Mouse (Mus musculus) T-helper 2 cell (primary cell): ENCODE results near the gene Mepce.

Experiments used
- in situ Hi-C: fragments of 300-600 bp; cut with MboI, MseI; formaldehyde crosslinking; loops from one replicate; pipeline ENCODE4 v1.15.1; 2025; ENCODE audit warnings: high pct_unique_total_duplicates

Gene Mepce

GRCm38 (mm10) chr5:137764609-137765340 lies 22.7 kb downstream of the Mepce start:
- in situ Hi-C loops = loop anchor here (5.0 to 10.0 kb wide), 3 partner anchors 112 to 420 kb away; no protein-coding TSS in a partner anchor

GRCm38 (mm10) chr5:137759971-137760412 lies 27.5 kb downstream of the Mepce start:
- in situ Hi-C loops = loop anchor here (5.0 to 10.0 kb wide), 4 partner anchors 108 to 415 kb away; partner anchors contain the start of gene Gigyf1

- in situ Hi-C loops = loop anchor here (10.0 kb wide), 1 partner anchor 244 kb away; the partner anchor contains the start of gene Gigyf1
Observed at GRCm38 (mm10) chr5:137758921-137759534, 28.4 kb downstream of the Mepce start.

GRCm38 (mm10) chr5:137757887-137758286 lies 29.6 kb downstream of the Mepce start:
- in situ Hi-C loops = loop anchor here (10.0 kb wide), 1 partner anchor 243 kb away; the partner anchor contains the start of gene Gigyf1

- in situ Hi-C loops = loop anchor here (10.0 kb wide), 1 partner anchor 242 kb away; the partner anchor contains the start of gene Gigyf1
Observed at GRCm38 (mm10) chr5:137756882-137757661, 30.4 kb downstream of the Mepce start.

- in situ Hi-C loops = loop anchor here (10.0 kb wide), 1 partner anchor 241 kb away; the partner anchor contains the start of gene Gigyf1
Observed at GRCm38 (mm10) chr5:137756106-137756505, 31.3 kb downstream of the Mepce start.

GRCm38 (mm10) chr5:137755425-137755824 lies 32.0 kb downstream of the Mepce start:
- in situ Hi-C loops = loop anchor here (10.0 kb wide), 1 partner anchor 241 kb away; the partner anchor contains the start of gene Gigyf1

GRCm38 (mm10) chr5:137753111-137753832 lies 34.2 kb downstream of the Mepce start:
- in situ Hi-C loops = loop anchor here (10.0 kb wide), 1 partner anchor 238 kb away; the partner anchor contains the start of gene Gigyf1

- in situ Hi-C loops = loop anchor here (10.0 kb wide), 1 partner anchor 237 kb away; the partner anchor contains the start of gene Gigyf1
Observed at GRCm38 (mm10) chr5:137751988-137752387, 35.5 kb downstream of the Mepce start.

GRCm38 (mm10) chr5:137751221-137751887 lies 36.1 kb downstream of the Mepce start:
- in situ Hi-C loops = loop anchor here (10.0 kb wide), 1 partner anchor 237 kb away; the partner anchor contains the start of gene Gigyf1

GRCm38 (mm10) chr5:137750212-137750611 lies 37.2 kb downstream of the Mepce start:
- in situ Hi-C loops = loop anchor here (10.0 kb wide), 1 partner anchor 235 kb away; the partner anchor contains the start of gene Gigyf1

GRCm38 (mm10) chr5:137749196-137749836 lies 38.1 kb downstream of the Mepce start:
- in situ Hi-C loops = loop anchor here (5.0 kb wide), 1 partner anchor 62 kb away; no protein-coding TSS in a partner anchor

GRCm38 (mm10) chr5:137748130-137748770 lies 39.2 kb downstream of the Mepce start:
- in situ Hi-C loops = loop anchor here (5.0 kb wide), 1 partner anchor 61 kb away; no protein-coding TSS in a partner anchor

GRCm38 (mm10) chr5:137747326-137747961 lies 40.0 kb downstream of the Mepce start:
- in situ Hi-C loops = loop anchor here (5.0 kb wide), 1 partner anchor 60 kb away; no protein-coding TSS in a partner anchor

GRCm38 (mm10) chr5:137746851-137747325 lies 40.6 kb downstream of the Mepce start:
- in situ Hi-C loops = loop anchor here (5.0 kb wide), 1 partner anchor 60 kb away; no protein-coding TSS in a partner anchor

GRCm38 (mm10) chr5:137746282-137746850 lies 41.1 kb downstream of the Mepce start:
- in situ Hi-C loops = loop anchor here (5.0 kb wide), 1 partner anchor 59 kb away; no protein-coding TSS in a partner anchor
